Mouse (Mus musculus): Measurements from ENCODE around the gene Ankrd55.

- TF ChIP-seq CTCF (IDR thresholded peaks at IDR 0.05; ENCODE audit: control insufficient read depth, insufficient read depth, insufficient replicate concordance, low read depth, low read length) (no peak), POLR2A (IDR thresholded peaks at IDR 0.05; ENCODE audit: control insufficient read depth, low read depth, low read length) (no peak)
Observed at GRCm38 (mm10) chr13:112366321-112367029, 78.2 kb downstream of the Ankrd55 start.

Data from testis, adult 2 months (tissue).